Mouse (Mus musculus): ENCODE data around the gene Invs. TPM values are rescaled to one million over a fixed set of nuclear protein-coding genes. Genes with fewer than 3 reads are reported as not detected.

Invs gene
- total and polyA plus RNA-seq, 3 experiments = 2.5 to 2.7 TPM; not detected in 1

- Histone ChIP-seq H3K4me1 (ENCODE audit: control insufficient read depth in 1 of 2, insufficient read depth in 2 of 2, low read length in 2 of 2) (peaks cover 15 to 17% of the 10 kb centered on the region in 2 experiments), H3K9ac (ENCODE audit: control insufficient read depth, low read depth, low read length, poor library complexity, severe bottlenecking) (no peak overlapping the region), H3K4me3 (ENCODE audit: control insufficient read depth in 1 of 2, insufficient read depth in 1 of 2, low read depth in 2 of 2, low read length in 2 of 2) (no peak overlapping the region)
Measured at GRCm38 (mm10) chr4:48277011-48277410, 2.5 kb upstream of the Invs start.

GRCm38 (mm10) chr4:48278757-48279497 lies 633 bp upstream of the Invs start:
- Histone ChIP-seq H3K27ac (ENCODE audit: control insufficient read depth, low read depth, low read length) (peak overlapping the region; percentile 44), H3K9ac (ENCODE audit: control insufficient read depth, low read depth, low read length, poor library complexity, severe bottlenecking) (peak overlapping the region; percentile 88)
- peak; percentile 80 for DNase-seq (ENCODE audit: low read depth, low spot score)

More at GRCm38 (mm10) chr4:48277011-48277410, 2.5 kb upstream of the Invs start:
- peaks cover 41% of the 10 kb centered on the region for H3K79me2 ChIP-seq (ENCODE audit: control insufficient read depth, insufficient read depth, low read length, poor library complexity)
- H3K36me3 ChIP-seq (ENCODE audit: control insufficient read depth in 1 of 2, insufficient read depth in 2 of 2, low read length in 2 of 2) = peaks cover 0 to 23% of the 10 kb centered on the region in 2 experiments; a peak in 3 of 4 replicates
- DNase-seq (ENCODE audit: low read depth, low spot score) = no peak
- H3K27me3 ChIP-seq (ENCODE audit: control insufficient read depth in 1 of 2, insufficient read depth in 2 of 2, low read length in 2 of 2) = no peaks in the 10 kb centered on the region
- TF ChIP-seq E2F4 (IDR thresholded peaks at IDR 0.05; ENCODE audit: borderline replicate concordance, low read depth, low read length) (no peak), CTCF (IDR thresholded peaks at IDR 0.05 in 2 of 3, conservative IDR thresholded peaks at IDR 0.05 in 1 of 3; ENCODE audit: control insufficient read depth in 1 of 3, insufficient read depth in 1 of 3, low read depth in 2 of 3, low read length in 3 of 3, poor library complexity in 1 of 3, severe bottlenecking in 1 of 3) (no peak), MAZ (IDR thresholded peaks at IDR 0.05; ENCODE audit: low read depth, low read length) (no peak), USF1 (IDR thresholded peaks at IDR 0.05; ENCODE audit: low read depth, low read length) (no peak)
- H3K9me3 ChIP-seq (replicated peaks; ENCODE audit: insufficient read depth, low read length) = no peaks in the 10 kb centered on the region
- no peak overlapping the region for H3K27ac ChIP-seq (ENCODE audit: control insufficient read depth, low read depth, low read length)

More at GRCm38 (mm10) chr4:48278757-48279497, 633 bp upstream of the Invs start:
- peaks cover 0 to 13% of the 10 kb centered on the region in 2 experiments; a peak in 2 of 4 replicates for H3K36me3 ChIP-seq (ENCODE audit: control insufficient read depth in 1 of 2, insufficient read depth in 2 of 2, low read length in 2 of 2)
- H3K4me1 ChIP-seq (ENCODE audit: control insufficient read depth in 1 of 2, insufficient read depth in 2 of 2, low read length in 2 of 2) = peaks cover 6 to 11% of the 10 kb centered on the region in 2 experiments
- peak overlapping the region; percentile 81 to 97 for H3K4me3 ChIP-seq (ENCODE audit: control insufficient read depth in 1 of 2, insufficient read depth in 1 of 2, low read depth in 2 of 2, low read length in 2 of 2)
- TF ChIP-seq BHLHE40 (IDR thresholded peaks at IDR 0.05; ENCODE audit: borderline replicate concordance, low read depth, low read length) (no peak), USF2 (IDR thresholded peaks at IDR 0.05; ENCODE audit: borderline replicate concordance in 1 of 2, insufficient read depth in 1 of 2, low read depth in 1 of 2, low read length in 2 of 2) (no peak), TBP (IDR thresholded peaks at IDR 0.05; ENCODE audit: low read depth, low read length) (no peak), MXI1 (IDR thresholded peaks at IDR 0.05; ENCODE audit: low read depth, low read length) (no peak; the same call in 1 of the 2 replicates), HCFC1 (IDR thresholded peaks at IDR 0.05; ENCODE audit: low read depth, low read length) (no peak), MYC (IDR thresholded peaks at IDR 0.05; ENCODE audit: low read depth, low read length) (0 out of 2 replicates have a peak, but pooled peaks have one; percentile 4), POLR2AphosphoS2 (IDR thresholded peaks at IDR 0.05; ENCODE audit: low read length) (no peak), MAZ (IDR thresholded peaks at IDR 0.05; ENCODE audit: low read depth, low read length) (no peak), CHD2 (IDR thresholded peaks at IDR 0.05; ENCODE audit: low read length) (no peak), MAX (IDR thresholded peaks at IDR 0.05; ENCODE audit: low read length) (peak; percentile 54), SMC3 (IDR thresholded peaks at IDR 0.05; ENCODE audit: low read depth, low read length) (0 out of 2 replicates have a peak, but pooled peaks have one; percentile 6), CHD1 (IDR thresholded peaks at IDR 0.05; ENCODE audit: low read depth, low read length) (no peak), NELFE (IDR thresholded peaks at IDR 0.05; ENCODE audit: low read depth, low read length) (no peak), GATA1 (IDR thresholded peaks at IDR 0.05; ENCODE audit: low read depth, low read length) (no peak), UBTF (IDR thresholded peaks at IDR 0.05; ENCODE audit: borderline replicate concordance, insufficient read depth, low read depth, low read length) (no peak), MYB (IDR thresholded peaks at IDR 0.05; ENCODE audit: low read depth, low read length) (no peak), ELF1 (IDR thresholded peaks at IDR 0.05; ENCODE audit: low read depth, low read length) (peak; percentile 87), POLR2A (IDR thresholded peaks at IDR 0.05; ENCODE audit: control insufficient read depth in 1 of 2, insufficient read depth in 1 of 2, low read depth in 1 of 2, low read length in 2 of 2, poor library complexity in 1 of 2) (peak in 1 of 2 experiments; percentile 1; a peak in 1 of 4 replicates), MAFK (IDR thresholded peaks at IDR 0.05; ENCODE audit: borderline replicate concordance, low read depth, low read length) (no peak), RCOR1 (IDR thresholded peaks at IDR 0.05; ENCODE audit: low read depth, low read length) (no peak), SIN3A (IDR thresholded peaks at IDR 0.05; ENCODE audit: low read length) (no peak; the same call in 1 of the 2 replicates), MEF2A (IDR thresholded peaks at IDR 0.05; ENCODE audit: extremely low read depth, insufficient replicate concordance, low read depth, low read length, poor library complexity, severe bottlenecking) (peak; percentile 14; the same call in 1 of the 2 replicates), CTCF (IDR thresholded peaks at IDR 0.05 in 2 of 3, conservative IDR thresholded peaks at IDR 0.05 in 1 of 3; ENCODE audit: control insufficient read depth in 1 of 3, insufficient read depth in 1 of 3, low read depth in 2 of 3, low read length in 3 of 3, poor library complexity in 1 of 3, severe bottlenecking in 1 of 3) (no peak), GABPA (IDR thresholded peaks at IDR 0.05; ENCODE audit: low read depth, low read length) (no peak), ETS1 (IDR thresholded peaks at IDR 0.05; ENCODE audit: low read depth, low read length) (no peak)
- H3K9me3 ChIP-seq (replicated peaks; ENCODE audit: insufficient read depth, low read length) = no peaks in the 10 kb centered on the region
- peaks cover 34% of the 10 kb centered on the region for H3K79me2 ChIP-seq (ENCODE audit: control insufficient read depth, insufficient read depth, low read length, poor library complexity)
- H3K27me3 ChIP-seq (ENCODE audit: control insufficient read depth in 1 of 2, insufficient read depth in 2 of 2, low read length in 2 of 2) = no peaks in the 10 kb centered on the region
